Mouse (Mus musculus): ENCODE measurements around the gene Mthfd2. TPM values are rescaled to one million over a fixed set of nuclear protein-coding genes. Genes with fewer than 3 reads are reported as not detected.

The Mthfd2 gene
- total RNA-seq, 1 experiment from 2014 or later, result 29.2 TPM

- DNase-seq, result peak; percentile 54
These were observed 15.7 kb upstream of the Mthfd2 start for GRCm38 (mm10) chr6:83341387-83341786.

GRCm38 (mm10) chr6:83327591-83328190, 2.0 kb upstream of the Mthfd2 start:
- no peak for DNase-seq

GRCm38 (mm10) chr6:83326761-83327160, 1.1 kb upstream of the Mthfd2 start:
- DNase-seq, result no peak

- DNase-seq, result no peak
These were observed 657 bp upstream of the Mthfd2 start for GRCm38 (mm10) chr6:83326394-83326736.

GRCm38 (mm10) chr6:83323652-83324419, 1.9 kb downstream of the Mthfd2 start:
- no peak for DNase-seq

GRCm38 (mm10) chr6:83322794-83323193, 2.9 kb downstream of the Mthfd2 start:
- no peak for DNase-seq

- DNase-seq, result no peak
These were observed 3.8 kb downstream of the Mthfd2 start for GRCm38 (mm10) chr6:83321927-83322326.

- DNase-seq, result peak; percentile 92
These were observed 8.5 kb downstream of the Mthfd2 start for GRCm38 (mm10) chr6:83317108-83317741.

- DNase-seq, result no peak
These were observed 9.7 kb downstream of the Mthfd2 start for GRCm38 (mm10) chr6:83316022-83316421.

GRCm38 (mm10) chr6:83315293-83315692, 10.4 kb downstream of the Mthfd2 start:
- no peak for DNase-seq

- DNase-seq, result peak; percentile 25
These were observed 13.2 kb downstream of the Mthfd2 start for GRCm38 (mm10) chr6:83312514-83312913.

- no peak for DNase-seq
These were observed 13.7 kb downstream of the Mthfd2 start for GRCm38 (mm10) chr6:83312021-83312420.

GRCm38 (mm10) chr6:83311206-83311605, 14.5 kb downstream of the Mthfd2 start:
- no peak for DNase-seq

- no peak for DNase-seq
These were observed 16.7 kb downstream of the Mthfd2 start for GRCm38 (mm10) chr6:83309017-83309416.

- no peak for DNase-seq
These were observed 23.4 kb downstream of the Mthfd2 start for GRCm38 (mm10) chr6:83302264-83302663.

GRCm38 (mm10) chr6:83301294-83301693, 24.4 kb downstream of the Mthfd2 start:
- no peak for DNase-seq

GRCm38 (mm10) chr6:83300447-83301229, 25.1 kb downstream of the Mthfd2 start:
- DNase-seq, result no peak

GRCm38 (mm10) chr6:83280256-83280955, 45.3 kb downstream of the Mthfd2 start:
- DNase-seq, result peak; percentile 22

GRCm38 (mm10) chr6:83278881-83279280, 46.8 kb downstream of the Mthfd2 start:
- DNase-seq, result peak; percentile 48

GRCm38 (mm10) chr6:83277151-83277550, 48.6 kb downstream of the Mthfd2 start:
- DNase-seq, result no peak

- no peak for DNase-seq
These were observed 52.0 kb downstream of the Mthfd2 start for GRCm38 (mm10) chr6:83273733-83274132.
